Mouse (Mus musculus): ENCODE data around the gene Syne1.

GRCm38 (mm10) chr10:5368266-5368665, 183.0 kb downstream of the Syne1 start:
- no peak for TF ChIP-seq CTCF (IDR thresholded peaks at IDR 0.05; ENCODE audit: low read depth, low read length)
- TF ChIP-seq GATA2 (IDR thresholded peaks at IDR 0.05; ENCODE audit: borderline replicate concordance, low read depth, low read length), result no peak

Measured in G1E (cell line).